Mouse (Mus musculus): ENCODE data around the gene Ivl. TPM values are rescaled to one million over a fixed set of nuclear protein-coding genes. Genes with fewer than 3 reads are reported as not detected.

Gene Ivl
- polyA plus RNA-seq, 1 experiment = 0.04 TPM

GRCm38 (mm10) chr3:92579508-92579907 is 6.0 kb upstream of the Ivl start:
- Histone ChIP-seq H3K36me3 (ENCODE audit: control insufficient read depth, insufficient read depth) (no peaks in the 10 kb centered on the region), H3K79me2 (ENCODE audit: control insufficient read depth, insufficient read depth) (no peaks in the 10 kb centered on the region), H3K79me3 (ENCODE audit: low read depth) (no peaks in the 10 kb centered on the region), H3ac (ENCODE audit: control insufficient read depth, insufficient read length, low read depth) (no peak overlapping the region), H3K4me3 (ENCODE audit: insufficient read depth, poor library complexity, severe bottlenecking) (no peak overlapping the region), H3K27me3 (ENCODE audit: control insufficient read depth, insufficient read depth, insufficient read length) (no peaks in the 10 kb centered on the region)
- no peak for TF ChIP-seq MAX (IDR thresholded peaks at IDR 0.05)
- TF ChIP-seq CTCF (IDR thresholded peaks at IDR 0.05; ENCODE audit: control insufficient read depth, insufficient read depth, insufficient read length) = no peak
- no peak for TF ChIP-seq USF1 (IDR thresholded peaks at IDR 0.05; ENCODE audit: low read depth)
- no peak for TF ChIP-seq CEBPB (IDR thresholded peaks at IDR 0.05; ENCODE audit: low read depth)
- no peak for TF ChIP-seq MYOG (IDR thresholded peaks at IDR 0.05; ENCODE audit: control insufficient read depth, extremely low read depth, insufficient read length)
- TF ChIP-seq FOSL1 (IDR thresholded peaks at IDR 0.05; ENCODE audit: insufficient read depth, low read length, poor library complexity, severe bottlenecking) = no peak
- TF ChIP-seq MYOD1 (IDR thresholded peaks at IDR 0.05; ENCODE audit: control insufficient read depth, insufficient read length, low read depth) = no peak

DNA sequence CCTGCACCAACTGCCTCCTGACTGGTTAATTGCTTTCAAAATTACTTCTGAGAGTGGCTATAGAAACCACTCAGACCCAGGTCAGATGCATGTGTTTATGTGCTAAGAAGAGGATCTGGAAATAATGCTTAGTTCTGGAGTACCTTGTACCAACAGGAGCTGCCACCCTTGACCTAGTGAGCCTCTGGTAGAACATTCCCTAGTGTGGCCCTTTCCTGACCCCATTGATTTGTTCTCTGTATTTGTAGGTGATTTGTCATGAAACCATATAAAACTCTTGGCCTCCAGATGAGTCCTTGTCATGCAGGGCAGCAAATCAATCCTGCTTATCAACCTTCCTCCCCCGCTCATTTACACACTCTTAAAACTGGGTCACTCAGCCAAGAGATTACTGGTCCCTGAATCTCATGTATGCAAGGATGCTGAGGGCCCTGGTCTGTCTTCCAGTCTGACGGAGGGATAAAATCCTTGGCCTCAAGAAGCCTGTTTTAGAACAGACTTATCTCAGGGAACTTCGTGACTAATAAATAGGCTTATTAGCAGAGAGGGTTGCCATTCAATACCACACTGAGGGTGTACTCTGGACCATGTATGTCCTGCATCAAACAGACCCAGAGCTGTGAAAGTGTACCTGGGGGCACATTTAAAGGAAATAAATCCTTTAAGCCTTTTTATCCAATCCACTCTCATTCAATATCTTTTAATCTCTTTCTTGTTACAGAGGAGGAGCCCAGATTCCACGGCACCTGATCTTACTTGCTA is 5.3 kb upstream of the Ivl start:
- no peaks in the 10 kb centered on the region for H3K36me3 ChIP-seq (ENCODE audit: control insufficient read depth, insufficient read depth)
- no peaks in the 10 kb centered on the region for H3K27me3 ChIP-seq (ENCODE audit: control insufficient read depth, insufficient read depth, insufficient read length)
- no peak overlapping the region for H3ac ChIP-seq (ENCODE audit: control insufficient read depth, insufficient read length, low read depth)
- TF ChIP-seq FOSL1 (IDR thresholded peaks at IDR 0.05; ENCODE audit: insufficient read depth, low read length, poor library complexity, severe bottlenecking) (no peak), MAX (IDR thresholded peaks at IDR 0.05) (no peak), CEBPB (IDR thresholded peaks at IDR 0.05; ENCODE audit: low read depth) (no peak), MYOG (IDR thresholded peaks at IDR 0.05; ENCODE audit: control insufficient read depth, extremely low read depth, insufficient read length) (no peak), CTCF (IDR thresholded peaks at IDR 0.05; ENCODE audit: control insufficient read depth, insufficient read depth, insufficient read length) (no peak), MYOD1 (IDR thresholded peaks at IDR 0.05; ENCODE audit: control insufficient read depth, insufficient read length, low read depth) (no peak), USF1 (IDR thresholded peaks at IDR 0.05; ENCODE audit: low read depth) (no peak)
- no peaks in the 10 kb centered on the region for H3K79me3 ChIP-seq (ENCODE audit: low read depth)
- no peak overlapping the region for H3K4me3 ChIP-seq (ENCODE audit: insufficient read depth, poor library complexity, severe bottlenecking)
- H3K79me2 ChIP-seq (ENCODE audit: control insufficient read depth, insufficient read depth) = no peaks in the 10 kb centered on the region

- H3K36me3 ChIP-seq (ENCODE audit: control insufficient read depth, insufficient read depth) = no peaks in the 10 kb centered on the region
- TF ChIP-seq MYOG (IDR thresholded peaks at IDR 0.05; ENCODE audit: control insufficient read depth, extremely low read depth, insufficient read length) (no peak), CTCF (IDR thresholded peaks at IDR 0.05; ENCODE audit: control insufficient read depth, insufficient read depth, insufficient read length) (no peak), MYOD1 (IDR thresholded peaks at IDR 0.05; ENCODE audit: control insufficient read depth, insufficient read length, low read depth) (no peak), USF1 (IDR thresholded peaks at IDR 0.05; ENCODE audit: low read depth) (no peak), FOSL1 (IDR thresholded peaks at IDR 0.05; ENCODE audit: insufficient read depth, low read length, poor library complexity, severe bottlenecking) (no peak), CEBPB (IDR thresholded peaks at IDR 0.05; ENCODE audit: low read depth) (no peak), MAX (IDR thresholded peaks at IDR 0.05) (no peak)
- no peaks in the 10 kb centered on the region for H3K79me3 ChIP-seq (ENCODE audit: low read depth)
- no peak overlapping the region for H3K4me3 ChIP-seq (ENCODE audit: insufficient read depth, poor library complexity, severe bottlenecking)
- H3ac ChIP-seq (ENCODE audit: control insufficient read depth, insufficient read length, low read depth) = no peak overlapping the region
- no peaks in the 10 kb centered on the region for H3K79me2 ChIP-seq (ENCODE audit: control insufficient read depth, insufficient read depth)
- H3K27me3 ChIP-seq (ENCODE audit: control insufficient read depth, insufficient read depth, insufficient read length) = no peaks in the 10 kb centered on the region
These were observed 900 bp downstream of the Ivl start for GRCm38 (mm10) chr3:92572514-92573155.

DNA sequence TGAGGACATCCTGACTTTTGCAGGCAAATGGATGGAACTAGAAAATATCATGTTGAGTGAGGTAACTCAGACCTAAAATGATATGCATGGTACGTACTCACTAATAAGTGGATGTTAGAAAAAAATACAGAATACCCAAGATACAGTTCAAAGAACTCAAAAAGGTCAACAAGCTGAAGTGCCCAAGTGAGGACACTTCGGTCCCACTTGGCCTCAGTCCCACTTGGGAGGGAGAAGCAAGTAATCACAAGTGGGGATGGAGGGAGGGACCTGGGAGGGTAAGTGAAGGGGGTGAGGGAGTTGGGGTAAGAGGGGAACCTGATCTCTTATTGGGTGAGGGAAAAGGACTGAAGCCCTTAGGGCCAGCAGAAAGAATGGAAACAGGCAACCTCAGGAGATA is 4.8 kb downstream of the Ivl start:
- H3ac ChIP-seq (ENCODE audit: control insufficient read depth, insufficient read length, low read depth) = no peak overlapping the region
- TF ChIP-seq CEBPB (IDR thresholded peaks at IDR 0.05; ENCODE audit: low read depth) (no peak), CTCF (IDR thresholded peaks at IDR 0.05; ENCODE audit: control insufficient read depth, insufficient read depth, insufficient read length) (no peak), FOSL1 (IDR thresholded peaks at IDR 0.05; ENCODE audit: insufficient read depth, low read length, poor library complexity, severe bottlenecking) (no peak), MYOD1 (IDR thresholded peaks at IDR 0.05; ENCODE audit: control insufficient read depth, insufficient read length, low read depth) (no peak), USF1 (IDR thresholded peaks at IDR 0.05; ENCODE audit: low read depth) (no peak), MAX (IDR thresholded peaks at IDR 0.05) (no peak), MYOG (IDR thresholded peaks at IDR 0.05; ENCODE audit: control insufficient read depth, extremely low read depth, insufficient read length) (no peak)

GRCm38 (mm10) chr3:92565418-92565817 is 8.1 kb downstream of the Ivl start:
- H3K79me3 ChIP-seq (ENCODE audit: low read depth) = no peaks in the 10 kb centered on the region
- TF ChIP-seq MYOG (IDR thresholded peaks at IDR 0.05; ENCODE audit: control insufficient read depth, extremely low read depth, insufficient read length) (no peak), CTCF (IDR thresholded peaks at IDR 0.05; ENCODE audit: control insufficient read depth, insufficient read depth, insufficient read length) (no peak), FOSL1 (IDR thresholded peaks at IDR 0.05; ENCODE audit: insufficient read depth, low read length, poor library complexity, severe bottlenecking) (no peak), MAX (IDR thresholded peaks at IDR 0.05) (no peak), MYOD1 (IDR thresholded peaks at IDR 0.05; ENCODE audit: control insufficient read depth, insufficient read length, low read depth) (no peak), USF1 (IDR thresholded peaks at IDR 0.05; ENCODE audit: low read depth) (no peak), CEBPB (IDR thresholded peaks at IDR 0.05; ENCODE audit: low read depth) (no peak)
- no peak overlapping the region for H3ac ChIP-seq (ENCODE audit: control insufficient read depth, insufficient read length, low read depth)
- no peaks in the 10 kb centered on the region for H3K36me3 ChIP-seq (ENCODE audit: control insufficient read depth, insufficient read depth)
- H3K27me3 ChIP-seq (ENCODE audit: control insufficient read depth, insufficient read depth, insufficient read length) = no peaks in the 10 kb centered on the region
- H3K79me2 ChIP-seq (ENCODE audit: control insufficient read depth, insufficient read depth) = no peaks in the 10 kb centered on the region
- H3K4me3 ChIP-seq (ENCODE audit: insufficient read depth, poor library complexity, severe bottlenecking) = no peak overlapping the region

More for the DNA sequence above, 4.8 kb downstream of the Ivl start:
- Histone ChIP-seq H3K79me3 (ENCODE audit: low read depth) (no peaks in the 10 kb centered on the region), H3K27me3 (ENCODE audit: control insufficient read depth, insufficient read depth, insufficient read length) (no peaks in the 10 kb centered on the region), H3K4me3 (ENCODE audit: insufficient read depth, poor library complexity, severe bottlenecking) (no peak overlapping the region), H3K79me2 (ENCODE audit: control insufficient read depth, insufficient read depth) (no peaks in the 10 kb centered on the region), H3K36me3 (ENCODE audit: control insufficient read depth, insufficient read depth) (no peaks in the 10 kb centered on the region)

All from C2C12 (cell line).